Mouse (Mus musculus): Measurements from ENCODE around the gene Idh3g.
A peak's percentile ranks its signal among the peaks of the same experiment; 100 is the strongest.

Idh3g gene

DNA sequence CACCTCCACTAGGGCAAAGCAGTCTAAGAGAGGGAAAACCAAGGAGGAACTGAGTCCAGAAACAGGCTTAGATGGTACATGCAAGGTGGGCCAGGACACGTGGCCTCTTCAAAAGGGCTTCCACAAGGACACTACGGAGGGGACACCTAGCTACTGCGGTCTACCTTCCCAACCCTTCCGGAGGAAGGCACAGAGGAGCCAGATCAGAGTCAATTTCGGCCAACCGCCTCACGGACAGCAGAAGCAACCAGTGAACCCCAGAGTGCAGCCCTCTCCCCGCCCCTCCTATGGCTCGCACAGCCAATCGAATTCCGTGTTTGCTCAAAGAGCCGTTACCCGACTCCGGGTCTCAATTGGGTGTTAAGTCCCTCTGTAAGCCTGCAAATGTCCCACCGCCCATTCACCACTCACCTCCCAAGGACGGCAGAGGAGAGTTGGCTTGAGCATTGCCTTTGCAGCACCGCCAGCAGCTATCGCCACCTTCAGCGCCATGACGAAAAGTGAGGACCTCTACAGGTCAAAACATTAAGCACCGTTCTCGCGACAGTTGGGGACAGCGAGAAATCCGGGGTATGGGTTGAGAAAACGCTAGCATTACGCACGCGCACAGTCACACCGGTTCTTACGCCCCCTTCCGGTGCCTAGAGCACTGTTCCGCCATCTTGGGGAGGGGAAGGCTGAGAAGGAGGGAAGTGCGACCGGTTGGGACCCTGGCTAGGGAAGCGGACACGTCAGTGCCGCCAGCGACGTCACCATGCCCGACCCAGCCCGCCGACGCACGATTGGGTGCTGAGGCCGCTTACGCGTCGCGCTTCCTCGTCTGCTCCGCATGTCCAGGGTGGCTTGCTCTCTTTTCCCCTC is at the start of gene Idh3g, which contains the start of gene Ssr4:
TSS of gene Idh3g (minus strand) at position 534 of the 861 bp plus-strand sequence.
TSS of gene Ssr4 (plus strand) at position 665 of the 861 bp plus-strand sequence.
- peak; percentile 97 for DNase-seq

- DNase-seq, result no peak
Observed at GRCm38 (mm10) chrX:73835731-73836130, 49.0 kb upstream of the Idh3g start.

DNA sequence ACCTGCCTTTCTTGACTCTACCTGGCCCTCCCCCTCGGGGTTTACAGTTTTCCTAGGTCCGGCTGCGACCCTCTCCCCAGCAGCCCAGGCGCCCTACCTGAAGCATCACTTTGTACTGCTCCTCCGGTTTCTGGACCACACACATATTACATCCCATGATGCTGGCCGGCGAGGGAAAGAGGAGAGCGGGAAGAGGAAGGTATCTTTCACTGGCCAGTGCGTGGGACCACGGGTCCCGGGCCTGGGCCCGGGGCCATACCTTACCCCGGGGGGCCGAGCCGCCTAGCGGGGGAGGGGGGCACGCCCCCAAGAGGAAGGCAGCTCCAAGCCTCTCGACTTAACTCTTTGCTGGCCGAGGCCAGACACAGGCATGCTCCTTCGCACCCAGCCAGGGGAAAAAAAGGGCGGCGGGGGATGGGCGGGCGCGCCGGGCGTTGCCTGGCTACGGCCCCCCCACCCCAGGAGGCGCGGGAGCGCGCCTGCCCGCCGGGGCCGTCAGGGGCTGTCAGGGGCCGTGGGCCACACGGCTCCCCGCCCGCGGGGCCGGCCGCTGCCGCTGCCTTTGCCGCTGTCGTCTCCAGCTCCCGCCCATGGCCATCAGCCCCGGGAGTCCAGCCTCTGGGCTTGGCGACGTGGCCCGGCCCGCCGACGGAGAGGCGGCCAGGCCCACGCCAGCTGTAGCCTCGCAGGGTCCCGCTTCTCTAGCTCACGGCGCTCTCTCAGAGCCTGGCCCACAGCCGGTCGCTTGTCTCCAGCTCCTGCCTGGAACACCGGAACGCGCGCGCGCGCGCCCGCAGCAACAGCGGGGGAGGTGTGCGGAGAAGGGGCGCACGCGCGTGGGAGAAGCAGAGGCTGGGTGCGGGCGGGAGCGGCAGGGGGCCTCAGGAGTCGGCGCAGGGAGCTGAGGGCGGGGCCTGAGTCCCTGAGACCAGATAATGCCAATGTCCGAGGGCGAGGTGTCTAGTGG is 37.8 kb upstream of the Idh3g start, which contains the start of gene Pdzd4:
TSS of gene Pdzd4 (minus strand) at position 785 of the 967 bp plus-strand sequence.
- peak; percentile 83 for DNase-seq

DNA sequence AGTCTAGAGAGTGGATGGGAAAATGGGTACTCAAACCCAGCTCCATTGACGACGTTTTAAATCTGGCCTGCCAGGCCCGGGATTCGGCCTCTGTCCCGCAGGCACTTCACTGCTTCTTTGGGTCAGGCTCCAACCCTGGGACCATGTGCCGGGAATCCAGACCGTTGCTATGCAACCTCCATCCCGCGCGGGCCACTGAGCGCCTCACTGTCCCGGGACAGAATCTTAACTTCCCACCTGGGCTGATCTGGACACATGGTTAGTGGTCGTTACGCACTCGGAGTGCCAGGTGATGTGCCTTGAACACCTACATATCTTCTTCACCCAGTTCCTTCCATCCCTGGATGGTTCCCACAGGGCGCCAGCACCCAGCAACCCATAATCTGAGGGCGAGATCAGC is 37.0 kb upstream of the Idh3g start:
- DNase-seq, result peak; percentile 4

GRCm38 (mm10) chrX:73816596-73817314 is 30.1 kb upstream of the Idh3g start:
- no peak for DNase-seq

- peak; percentile 54 for DNase-seq
Observed at GRCm38 (mm10) chrX:73815072-73815471, 28.4 kb upstream of the Idh3g start.

- DNase-seq, result no peak
Observed at GRCm38 (mm10) chrX:73805814-73806213, 19.1 kb upstream of the Idh3g start.

GRCm38 (mm10) chrX:73798502-73798901 is 11.8 kb upstream of the Idh3g start:
- peak; percentile 75 for DNase-seq

GRCm38 (mm10) chrX:73797511-73797910 is 10.8 kb upstream of the Idh3g start:
- DNase-seq, result no peak

DNA sequence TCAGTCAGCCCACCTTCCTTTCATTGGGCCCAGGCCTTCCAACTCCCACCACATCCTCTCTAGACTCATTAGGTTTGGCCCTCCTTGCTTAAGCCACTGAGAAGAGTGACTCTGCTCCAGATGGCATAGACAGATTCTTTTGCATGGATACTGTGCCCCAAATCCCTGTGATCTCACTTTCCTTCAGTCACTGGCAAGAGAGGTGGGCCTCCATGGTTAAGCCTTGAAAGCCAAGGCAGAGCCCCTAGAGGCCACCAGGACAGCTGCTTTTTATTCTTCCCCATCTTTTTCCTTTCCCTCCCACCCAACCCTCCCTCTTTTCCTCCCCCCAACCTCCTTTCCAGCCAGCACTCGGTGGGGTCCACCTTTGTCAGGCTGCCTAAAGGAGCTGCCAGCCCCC is 6.8 kb upstream of the Idh3g start:
- peak; percentile 19 for DNase-seq

DNA sequence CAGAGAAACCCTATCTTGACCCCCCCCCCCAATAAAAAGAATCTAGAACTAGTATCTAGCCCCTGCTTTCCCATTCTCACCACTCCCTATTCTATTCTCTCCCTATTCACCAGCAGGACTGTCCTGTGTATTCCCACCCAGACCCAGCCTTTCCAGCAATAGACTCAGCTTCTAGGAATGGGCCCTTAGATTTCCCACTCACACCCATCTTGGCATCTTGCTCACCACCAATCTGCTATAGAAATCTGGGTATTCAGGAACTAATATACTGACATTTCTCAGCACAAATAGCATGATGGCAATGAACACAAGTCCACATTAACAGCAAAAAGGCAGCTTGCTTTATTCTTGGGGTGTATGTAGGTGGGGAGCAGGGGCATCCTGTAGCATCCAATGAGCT is 6.3 kb upstream of the Idh3g start:
- DNase-seq, result no peak

DNA sequence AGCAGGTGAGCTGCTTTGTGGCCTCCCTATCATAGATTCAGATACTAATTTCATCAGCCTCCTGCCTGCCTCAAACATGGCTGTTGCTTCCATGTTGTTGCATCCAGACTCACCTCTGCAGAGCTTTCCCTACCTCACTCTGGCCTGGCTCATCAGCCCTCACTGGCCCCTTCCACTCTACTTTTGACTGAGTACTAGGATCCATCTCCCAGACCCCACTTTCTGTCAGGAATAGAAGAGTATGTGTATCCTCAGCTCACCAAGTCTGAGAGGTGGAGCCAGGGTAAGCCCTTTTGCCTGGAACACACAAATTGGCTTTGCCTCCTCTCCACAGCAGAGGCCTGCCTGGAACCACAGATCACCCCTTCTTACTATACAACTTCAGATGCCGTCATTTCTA is 1.8 kb upstream of the Idh3g start:
- DNase-seq, result no peak

DNA sequence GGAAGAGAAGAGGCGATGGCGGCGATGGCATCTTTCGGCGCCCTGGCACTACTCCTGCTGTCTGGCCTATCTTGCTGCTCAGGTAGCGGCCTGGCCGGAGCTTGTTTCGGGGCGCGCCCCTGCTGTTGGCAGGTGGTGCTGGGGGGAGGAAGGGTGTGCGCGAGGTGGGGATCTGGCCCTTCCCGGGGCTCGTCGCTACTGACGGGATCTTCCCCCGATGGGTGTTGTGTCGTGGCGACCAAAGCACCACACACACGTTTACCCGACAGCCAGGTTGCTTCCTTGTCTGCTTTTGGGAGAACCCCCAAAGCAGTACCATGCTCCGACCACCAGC is 495 bp upstream of the Idh3g start:
- DNase-seq, result no peak

DNA sequence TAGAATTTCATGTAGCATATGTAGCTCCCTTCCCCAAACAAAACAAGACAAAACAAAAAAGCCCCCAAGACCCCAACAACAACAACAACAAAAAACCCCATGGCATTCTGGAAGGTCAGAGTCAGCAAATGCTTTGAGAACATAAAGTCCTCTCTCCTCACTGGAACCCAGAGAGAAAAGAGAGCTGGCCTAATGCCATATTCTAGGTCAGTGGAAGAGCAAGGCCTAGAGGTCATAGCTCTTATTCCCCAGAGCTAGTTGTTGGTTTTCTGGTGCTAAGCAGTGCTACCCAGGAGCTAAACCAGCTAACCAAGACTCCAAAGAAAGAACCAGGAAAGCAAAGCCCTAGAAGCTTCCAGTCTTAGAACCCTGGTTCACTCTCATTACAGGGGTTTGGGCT is 1.0 kb downstream of the Idh3g start:
- no peak for DNase-seq

DNA sequence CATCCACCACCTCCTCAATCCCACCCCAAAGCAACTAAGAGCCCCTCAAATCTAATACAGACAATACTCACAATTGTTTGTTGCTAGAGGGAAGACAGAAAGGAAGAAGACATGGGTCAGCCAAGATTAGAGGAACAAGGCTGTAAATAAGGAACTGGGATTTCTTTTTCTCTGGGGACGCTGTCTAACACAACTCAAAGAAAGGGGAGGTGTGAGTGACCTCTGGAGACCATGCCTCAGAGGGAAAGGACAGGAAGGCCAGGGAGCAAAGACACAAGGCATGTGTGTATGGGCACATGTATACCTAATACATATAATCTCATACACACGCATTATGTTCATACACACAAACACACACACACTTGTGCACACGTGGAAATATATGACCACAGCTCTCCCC is 4.5 kb downstream of the Idh3g start:
- no peak for DNase-seq

DNA sequence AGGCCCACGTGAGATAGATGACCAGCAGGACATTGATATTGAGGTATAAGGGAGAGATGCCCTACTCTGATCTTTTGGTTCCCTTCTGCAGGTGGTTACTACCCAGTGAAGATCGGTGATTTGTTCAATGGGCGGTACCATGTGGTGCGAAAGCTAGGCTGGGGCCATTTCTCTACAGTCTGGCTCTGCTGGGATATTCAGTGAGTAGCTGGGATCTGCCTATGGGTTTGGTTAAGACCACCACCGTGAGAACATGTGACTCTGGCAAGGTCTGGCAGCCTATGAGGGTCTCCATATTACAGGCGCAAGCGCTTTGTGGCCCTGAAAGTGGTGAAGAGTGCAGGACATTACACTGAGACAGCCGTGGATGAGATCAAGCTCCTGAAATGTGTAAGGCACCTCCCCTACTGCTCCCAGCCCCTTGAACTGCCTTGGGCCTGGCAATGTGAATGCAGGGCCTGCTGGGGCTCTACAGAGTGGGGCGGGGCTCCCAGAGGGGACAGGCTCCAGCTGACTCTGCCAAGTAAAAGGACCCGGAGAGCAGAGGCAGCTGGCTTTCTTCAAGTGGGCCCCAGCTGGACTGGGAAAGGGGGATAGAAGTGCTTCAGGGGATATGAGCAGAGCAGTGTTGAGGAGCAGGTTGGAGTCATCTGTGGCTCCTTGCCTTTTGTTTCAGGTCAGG is 11.8 kb downstream of the Idh3g start:
- DNase-seq, result no peak

DNA sequence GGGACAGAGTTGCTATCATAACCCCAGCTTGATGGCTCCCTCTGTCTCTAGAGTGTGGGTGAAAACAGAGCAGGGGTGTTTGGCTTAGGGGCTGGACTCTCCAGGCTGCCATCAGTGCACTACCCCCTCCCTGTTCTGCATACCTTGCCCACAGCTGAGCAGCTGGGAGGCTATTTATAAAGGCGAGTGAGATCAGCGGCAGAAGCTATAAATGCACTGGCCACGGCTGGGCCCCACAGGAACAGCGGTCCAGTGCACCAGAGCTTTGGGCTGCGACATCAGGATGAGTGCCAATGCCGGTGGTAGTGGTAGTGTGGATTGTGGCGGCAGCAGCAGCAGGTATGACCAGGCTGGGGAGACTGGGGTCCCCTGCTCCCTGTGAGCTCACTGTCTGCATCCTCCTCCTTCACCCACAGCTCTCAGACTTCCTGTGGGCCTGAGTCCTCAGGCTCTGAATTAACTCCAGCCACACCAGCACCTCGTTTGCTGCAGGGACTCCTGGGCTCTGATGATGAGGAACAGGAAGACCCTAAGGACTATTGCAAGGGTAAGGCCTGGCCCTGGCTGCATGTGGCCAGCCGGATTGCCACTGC is 12.4 kb downstream of the Idh3g start, which contains the start of gene Srpk3:
TSS of gene Srpk3 (plus strand) at position 238 of the 593 bp plus-strand sequence.
- DNase-seq, result no peak

DNA sequence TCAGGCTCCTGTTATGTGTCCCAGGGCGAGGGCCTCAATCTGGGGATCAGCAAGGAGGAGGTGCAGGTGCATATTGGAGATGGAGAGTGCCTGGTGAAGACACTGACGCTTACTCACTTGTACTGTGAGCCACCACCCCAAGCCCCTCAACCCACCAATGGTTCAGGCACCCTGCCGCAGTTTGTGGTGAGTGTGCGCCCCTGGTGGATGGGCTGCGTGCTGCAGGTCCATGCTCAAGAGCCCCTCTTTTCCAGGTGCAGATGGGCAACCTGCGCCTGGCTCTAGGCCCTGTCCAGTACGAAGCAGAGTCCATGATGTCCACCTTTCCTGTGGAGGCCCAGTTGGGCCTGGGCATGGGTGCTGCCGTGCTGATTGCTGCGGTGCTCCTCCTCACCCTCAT is 19.4 kb downstream of the Idh3g start:
- DNase-seq, result peak; percentile 27

DNA sequence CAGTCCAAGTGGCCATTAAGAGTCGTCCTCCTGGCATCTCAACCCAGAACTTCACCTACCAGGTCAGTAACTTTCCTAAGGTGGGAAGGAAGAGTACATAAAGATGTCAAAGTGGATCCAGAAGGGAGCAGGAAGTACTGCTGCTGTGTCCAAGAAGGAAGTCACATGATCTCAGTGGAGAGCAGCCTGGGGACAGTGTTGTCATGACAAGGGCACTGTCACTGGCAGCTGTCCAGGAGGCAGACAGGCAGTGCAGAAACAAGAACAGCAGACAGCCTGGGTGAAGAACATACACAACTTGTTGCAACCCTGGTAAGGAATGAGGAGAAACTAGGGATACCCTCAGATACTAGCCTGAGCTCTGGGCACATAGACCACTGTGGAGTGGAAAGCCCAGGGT is 21.4 kb downstream of the Idh3g start:
- peak; percentile 42 for DNase-seq

GRCm38 (mm10) chrX:73758611-73759290 is 27.9 kb downstream of the Idh3g start:
- DNase-seq, result no peak

Measured in retina, postnatal 1 day (tissue).